Mouse (Mus musculus): ENCODE measurements at regions not wholly inside any gene's neighbourhood (a gene's known extent, or its start where the extent isn't known, plus 50 kb on each side); places are given as distances from the start of the nearest gene placed in this dataset.
"Not testable (repeated sequence)": the region's sequence is repeated elsewhere in the genome, so short reads cannot be mapped to it uniquely, and the experiment has no call there.

DNA sequence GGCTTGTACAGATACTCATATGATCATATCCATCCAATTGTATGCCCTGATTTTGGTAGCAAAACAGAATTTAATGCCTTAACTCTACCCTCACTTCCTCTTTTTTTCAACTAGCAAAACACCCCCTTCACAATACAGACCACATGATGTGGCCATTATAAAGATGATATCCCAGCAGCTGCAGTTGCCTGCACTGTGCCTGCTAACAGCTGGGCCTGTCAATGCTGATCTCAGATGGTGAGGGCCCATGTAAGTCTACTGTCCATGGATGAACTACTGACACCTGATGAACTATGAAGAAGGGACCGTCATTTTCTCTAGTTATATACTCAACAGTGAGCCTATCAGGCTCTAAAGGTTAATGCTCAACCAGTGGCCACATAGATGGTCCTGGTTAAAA is 191.8 kb upstream of the Fmr1 start:
- DNase-seq (ENCODE audit: low spot score in 2 of 2), result no peak

DNA sequence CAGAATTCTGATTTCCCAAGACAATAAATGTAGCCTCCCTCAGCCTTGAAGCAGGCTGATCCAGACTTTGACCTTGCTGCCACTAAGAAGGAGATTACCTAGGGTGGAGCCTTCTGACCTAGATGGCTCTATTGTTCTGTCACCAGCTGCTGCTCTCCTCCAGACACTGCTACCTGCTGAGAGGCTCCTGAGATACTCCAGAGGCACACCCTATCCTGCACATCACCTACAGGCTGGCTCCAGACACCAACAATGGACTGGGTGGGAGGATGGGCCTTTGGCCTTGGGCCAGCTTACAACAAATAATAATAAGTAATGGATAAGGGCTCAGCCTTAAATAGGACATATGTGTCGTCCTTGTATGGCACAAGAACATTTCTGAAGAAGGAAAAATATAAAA is 186.3 kb upstream of the Fmr1 start:
- DNase-seq (ENCODE audit: low spot score in 2 of 2), result not testable (repeated sequence)

DNA sequence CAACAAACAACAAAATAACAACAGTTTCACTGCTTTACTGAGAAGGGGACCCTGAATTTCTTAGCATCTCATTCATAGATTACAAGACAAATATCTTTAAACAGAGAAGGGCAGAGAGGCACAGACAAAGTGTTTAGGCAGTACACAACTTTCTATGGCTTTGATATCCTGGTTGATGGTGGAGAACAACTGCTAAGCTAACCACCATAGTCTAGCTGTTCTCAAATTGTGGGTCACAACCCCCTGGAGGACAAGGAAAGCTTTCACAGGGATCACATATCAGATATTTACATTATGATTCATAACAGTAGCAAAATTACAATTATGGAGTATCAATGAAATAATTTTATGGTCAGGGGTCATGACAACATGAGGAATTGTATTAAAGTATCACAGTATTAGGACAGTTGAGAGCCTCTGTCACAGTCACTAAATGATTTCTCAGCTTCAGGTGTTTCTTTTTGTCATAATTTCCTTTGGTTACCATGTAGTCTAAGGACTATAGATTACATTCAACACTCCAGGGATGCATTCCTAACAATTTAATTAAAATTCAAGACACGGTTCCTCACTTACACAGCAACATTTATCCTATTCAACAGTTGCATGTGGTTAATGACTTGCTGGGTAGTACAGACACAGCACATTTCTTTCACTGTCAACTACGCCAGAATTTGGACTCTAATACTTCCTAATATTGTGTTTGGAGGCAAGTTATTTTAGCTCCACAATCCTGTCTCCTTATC is 183.8 kb upstream of the Fmr1 start:
- DNase-seq (ENCODE audit: low spot score in 2 of 2), result no peak

DNA sequence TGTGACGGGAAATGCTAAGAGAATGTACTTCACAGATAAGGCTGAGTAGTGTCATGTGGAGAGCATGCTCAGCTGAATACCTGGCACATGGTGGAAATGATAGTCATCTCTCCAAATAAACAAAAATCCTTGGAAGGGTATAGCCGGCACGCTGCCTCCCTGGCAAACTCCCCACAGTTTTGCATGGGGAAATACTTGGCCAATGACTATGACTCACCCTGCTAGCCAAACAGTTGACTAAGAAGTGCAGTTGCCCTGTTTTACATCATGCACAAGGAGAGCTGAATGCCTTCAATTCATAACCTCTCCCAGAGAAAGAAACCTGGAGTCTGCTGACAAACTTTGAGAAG is 183.2 kb upstream of the Fmr1 start:
- peak in 1 of 2 experiments; percentile 1 for DNase-seq (ENCODE audit: low spot score in 2 of 2)

DNA sequence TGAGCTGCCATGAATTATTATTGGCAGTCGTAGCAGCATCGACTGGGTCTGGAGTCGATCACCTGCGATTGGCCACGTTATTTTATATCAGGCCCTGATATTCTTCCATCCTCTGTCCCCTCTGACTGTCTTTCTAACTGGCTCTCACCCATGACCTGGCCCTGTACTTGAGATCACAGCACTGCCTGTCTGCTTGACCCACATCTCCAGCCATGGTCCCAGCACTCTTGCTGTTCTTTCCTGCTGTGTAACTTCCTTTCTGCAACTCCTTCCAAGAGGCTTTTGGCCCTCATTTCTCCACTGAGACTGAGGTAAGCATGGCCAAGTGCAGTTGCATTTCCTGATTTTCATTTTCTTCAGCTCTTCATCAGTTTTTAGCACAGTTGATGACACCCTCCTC is 182.6 kb upstream of the Fmr1 start:
- DNase-seq (ENCODE audit: low spot score in 2 of 2), result no peak

DNA sequence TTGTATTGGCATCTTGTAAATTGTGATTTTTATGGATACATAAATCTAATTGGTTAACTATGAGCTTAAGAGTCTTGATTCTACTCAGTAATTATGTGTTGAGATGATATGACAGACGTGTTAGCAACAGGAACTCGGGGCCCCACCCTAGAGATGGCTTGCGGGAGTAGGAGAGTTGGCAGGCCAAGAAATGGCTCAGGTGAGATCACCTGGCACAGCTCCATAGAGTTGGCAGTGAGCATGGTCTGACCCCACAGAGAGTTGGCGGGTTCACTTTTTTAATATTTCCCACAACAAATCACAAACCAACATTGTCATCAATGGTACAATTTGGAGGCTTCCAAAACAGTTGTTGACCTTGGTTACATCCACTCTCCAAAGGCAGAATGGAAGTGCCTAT is 180.5 kb upstream of the Fmr1 start:
- no peak for DNase-seq (ENCODE audit: low spot score in 2 of 2)

DNA sequence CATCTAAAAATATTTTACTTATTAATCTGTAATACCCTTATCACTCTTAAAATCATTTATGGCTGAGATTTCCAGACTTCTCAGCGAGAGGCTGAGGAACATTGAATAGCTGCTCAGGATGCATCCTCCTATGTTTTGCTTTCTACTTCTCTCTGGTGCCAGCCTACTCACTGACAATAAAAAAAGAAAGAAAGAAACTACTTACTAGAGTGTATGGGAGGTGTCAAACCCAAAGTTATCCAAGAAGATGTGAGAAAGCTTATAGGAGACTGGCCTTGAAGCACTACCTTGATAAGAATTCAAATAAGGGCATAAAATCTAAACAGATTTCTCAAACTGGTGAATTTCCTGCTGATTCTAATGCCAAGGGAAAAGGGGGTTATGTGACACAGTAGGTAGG is 175.4 kb upstream of the Fmr1 start:
- no peak for DNase-seq (ENCODE audit: low spot score in 2 of 2)

DNA sequence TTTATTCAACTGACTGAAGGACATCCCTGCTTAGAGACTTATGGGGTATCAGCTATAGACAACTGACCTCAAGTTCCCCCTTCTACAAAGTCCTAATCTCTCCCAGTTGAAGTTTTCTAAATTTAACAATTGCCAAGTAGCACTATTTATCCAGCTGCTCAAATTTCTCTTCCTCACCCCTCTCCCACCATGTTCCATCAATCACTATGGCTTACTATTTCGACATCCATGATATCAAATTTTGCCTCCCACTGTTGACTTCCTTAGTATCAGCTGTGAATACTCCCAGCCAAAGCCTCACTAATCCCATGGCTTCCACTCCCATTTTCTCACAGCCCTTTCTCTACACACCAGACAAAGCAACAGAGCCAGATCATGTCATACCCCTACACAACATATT is 170.7 kb upstream of the Fmr1 start:
- DNase-seq (ENCODE audit: low spot score in 2 of 2), result no peak

DNA sequence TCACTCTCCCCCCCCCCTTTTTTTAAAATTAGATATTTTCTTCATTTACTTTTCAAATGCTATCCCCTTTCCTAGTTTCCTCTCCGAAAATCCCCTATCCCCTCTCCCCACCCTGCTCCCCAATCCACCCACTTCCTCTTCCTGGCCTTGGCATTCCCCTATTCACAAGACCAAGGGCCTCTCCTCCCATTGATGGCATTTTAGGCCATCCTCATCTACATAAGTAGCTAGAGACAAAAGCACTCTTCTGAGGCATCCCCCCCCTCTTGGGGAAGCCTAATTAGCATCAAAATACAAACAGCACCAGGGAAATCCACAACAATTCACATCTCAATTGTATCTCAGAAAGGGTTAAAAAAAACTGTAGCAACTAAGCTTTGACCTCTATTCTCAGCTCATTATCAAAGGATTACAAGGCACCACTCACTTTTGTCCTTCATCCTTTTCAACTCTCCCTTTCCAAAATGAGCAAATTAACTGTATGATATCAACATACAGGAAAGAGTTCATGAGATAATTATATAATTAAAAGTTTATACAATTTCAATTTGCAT is 166.1 kb upstream of the Fmr1 start:
- DNase-seq (ENCODE audit: low spot score in 2 of 2), result no peak

DNA sequence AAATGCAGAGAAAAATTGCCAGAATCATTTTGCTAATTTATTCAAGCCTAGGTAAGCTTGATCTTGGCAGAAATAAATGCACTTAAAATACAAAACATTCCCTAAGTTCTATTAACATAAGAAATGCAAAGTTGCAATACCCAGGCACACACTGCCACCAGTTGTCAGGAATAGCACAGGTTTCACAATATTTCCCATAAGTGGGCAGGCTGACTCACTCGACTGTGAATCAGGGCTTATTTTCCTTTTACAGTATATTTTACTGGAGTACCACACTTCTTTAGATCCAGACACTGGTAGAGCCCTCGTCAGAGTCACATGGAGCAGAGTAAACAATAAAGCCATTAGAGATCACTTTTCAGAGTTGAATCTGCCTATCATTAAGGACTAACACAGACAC is 131.8 kb upstream of the Fmr1 start:
- peak; percentile 7 to 21 for DNase-seq (ENCODE audit: low spot score in 2 of 2)

DNA sequence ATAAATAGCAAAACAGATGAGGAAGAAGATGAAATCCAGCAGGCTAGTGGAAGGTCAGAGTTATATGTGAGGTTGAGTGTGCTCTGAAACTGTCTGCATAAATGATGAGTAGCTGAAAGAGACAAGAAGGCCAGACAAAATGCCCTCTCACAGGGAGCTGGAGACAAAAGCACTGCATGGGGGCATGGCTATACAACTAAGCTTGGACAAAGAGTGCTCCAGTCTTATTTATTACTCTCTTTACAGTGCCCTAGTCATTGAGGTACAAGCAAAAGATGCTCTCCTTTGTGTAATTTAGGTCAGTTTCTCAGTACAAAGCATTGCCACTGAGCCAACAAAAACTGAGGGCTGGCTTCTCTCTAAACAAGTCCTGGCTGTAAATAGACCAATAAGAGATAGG is 124.3 kb upstream of the Fmr1 start:
- no peak for DNase-seq (ENCODE audit: low spot score in 2 of 2)

DNA sequence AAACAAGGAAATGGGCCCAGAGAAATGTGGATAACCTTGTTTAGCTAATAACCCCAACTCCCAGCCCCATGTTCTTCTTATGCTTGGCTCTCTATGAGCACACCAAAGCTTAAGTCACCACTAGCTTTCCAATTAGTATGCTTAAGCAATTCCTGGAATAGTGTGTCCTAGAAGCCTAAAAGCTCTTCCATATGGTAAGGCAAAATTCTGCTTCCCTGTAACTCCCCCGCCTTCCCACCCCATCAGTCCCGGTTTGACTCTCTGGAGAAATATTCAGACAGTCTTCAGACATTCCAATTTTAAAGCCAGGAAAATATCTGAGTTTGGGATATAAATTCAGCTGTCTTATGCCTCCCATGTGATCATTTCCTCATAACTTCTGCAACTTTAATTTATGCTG is 120.6 kb upstream of the Fmr1 start:
- DNase-seq (ENCODE audit: low spot score in 2 of 2), result peak; percentile 10 to 40

DNA sequence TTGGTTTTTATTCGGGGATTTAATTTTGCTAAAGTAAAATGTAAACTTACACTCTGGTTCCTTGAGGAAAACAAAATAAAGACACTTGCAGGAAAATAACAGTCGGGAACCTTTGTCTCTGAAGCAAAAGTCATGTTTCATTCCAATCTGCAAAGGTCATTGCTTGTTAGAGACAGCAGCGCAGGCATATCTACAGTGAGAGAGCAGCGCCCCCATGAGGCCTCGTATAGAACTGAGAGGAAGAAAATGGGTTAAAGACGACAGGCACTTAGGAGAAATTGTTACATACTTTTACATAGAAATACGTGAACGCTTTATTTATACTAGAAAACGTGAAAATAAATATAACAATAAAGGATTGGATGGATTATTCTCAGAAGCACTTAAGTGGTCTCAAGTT is 93.1 kb upstream of the Fmr1 start:
- DNase-seq (ENCODE audit: low spot score in 2 of 2), result peak; percentile 25 to 47

DNA sequence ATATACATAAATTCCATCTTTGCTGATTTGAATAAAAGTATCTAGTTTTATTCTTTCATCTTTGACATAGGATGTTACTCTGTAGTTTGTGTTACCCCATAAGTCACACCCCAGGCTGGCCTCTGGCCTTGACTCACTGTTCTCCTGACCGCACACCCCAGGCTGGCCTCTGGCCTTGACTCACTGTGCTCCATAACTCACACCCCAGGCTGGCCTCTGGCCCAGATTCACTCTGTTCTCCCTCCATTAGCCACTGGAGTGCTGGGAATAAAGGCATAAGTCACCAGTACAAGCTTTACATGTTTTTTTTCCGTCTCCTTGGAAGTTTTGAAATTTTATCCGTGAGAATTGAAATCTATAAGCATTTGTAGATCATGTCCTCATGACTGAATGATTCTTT is 56.2 kb upstream of the Fmr1 start:
- DNase-seq (ENCODE audit: low spot score in 2 of 2), result no peak

Data from left cerebral cortex, adult 18-20 months (tissue).